Mouse (Mus musculus) limb, embryonic 15.5 days (tissue): ENCODE measurements around the gene Hectd2. TPM values are rescaled to one million over a fixed set of nuclear protein-coding genes. Genes with fewer than 3 reads are reported as not detected.

Source experiments
- ATAC-seq: fragments of 200-750 bp; cut with Nextera tagmentation; 2 replicates; pipeline ENCODE4 v1.8.0; 2017; ENCODE audit warnings: low read depth, moderate TSS enrichment; ENCODE audit not compliant: insufficient number of reproducible peaks, low FRiP score, low TSS enrichment
- H3K27ac ChIP-seq: fragments of 300-500 bp; sonication (generic); 2 replicates; pipeline ENCODE4 v1.5.1; 2015; ENCODE audit warnings: moderate library complexity, mild to moderate bottlenecking, inconsistent platforms
- H3K27me3 ChIP-seq: fragments of 300-500 bp; sonication (generic); 2 replicates; pipeline ENCODE4 v1.6.1; 2015; ENCODE audit warnings: inconsistent platforms
- H3K36me3 ChIP-seq: fragments of 300-500 bp; sonication (generic); 2 replicates; pipeline ENCODE4 v1.6.1; 2015; ENCODE audit warnings: inconsistent platforms
- H3K4me1 ChIP-seq: fragments of 300-500 bp; sonication (generic); 2 replicates; pipeline ENCODE4 v1.6.1; 2015; ENCODE audit warnings: inconsistent platforms
- H3K4me2 ChIP-seq: fragments of 300-500 bp; sonication (generic); 2 replicates; pipeline ENCODE4 v1.6.1; 2015; ENCODE audit warnings: mild to moderate bottlenecking, inconsistent platforms
- H3K4me3 ChIP-seq: fragments of 300-500 bp; sonication (generic); 2 replicates; pipeline ENCODE4 v1.5.1; 2015; ENCODE audit warnings: mild to moderate bottlenecking, inconsistent platforms
- H3K9ac ChIP-seq: fragments of 300-500 bp; sonication (generic); 2 replicates; pipeline ENCODE4 v1.6.1; 2015; ENCODE audit warnings: inconsistent platforms
- H3K9me3 ChIP-seq: fragments of 300-500 bp; sonication (generic); 2 replicates; pipeline ENCODE4 v1.6.1; 2016; ENCODE audit warnings: inconsistent platforms
- WGBS: fragments of 180-500 bp; shearing (Covaris S2); methylation state at CpG from one replicate; pipeline ENCODE4 v1.1.7; 2015; 5-methylcytosine and 5-hydroxymethylcytosine counted together
- polyA plus RNA-seq: library from polyadenylated mRNA; unstranded; fragments of >200 nt; fragmentation: Nextera tagmentation; extraction: Ambion mirVana; gene quantifications from 2 replicates; pipeline ENCODE4 v1.2.1, GENCODE M21; 2015

Gene Hectd2
- polyA plus RNA-seq, result 3.6 and 4.5 TPM in 2 replicates

- peak within 1 kb of the TSS; percentile 91 for H3K4me2 ChIP-seq
- peak; percentile 76 for ATAC-seq
Measured at GRCm38 (mm10) chr19:36554046-36554784, at the start of gene Hectd2. Hectd2 (plus strand) TSS chr19:36554639.

DNA sequence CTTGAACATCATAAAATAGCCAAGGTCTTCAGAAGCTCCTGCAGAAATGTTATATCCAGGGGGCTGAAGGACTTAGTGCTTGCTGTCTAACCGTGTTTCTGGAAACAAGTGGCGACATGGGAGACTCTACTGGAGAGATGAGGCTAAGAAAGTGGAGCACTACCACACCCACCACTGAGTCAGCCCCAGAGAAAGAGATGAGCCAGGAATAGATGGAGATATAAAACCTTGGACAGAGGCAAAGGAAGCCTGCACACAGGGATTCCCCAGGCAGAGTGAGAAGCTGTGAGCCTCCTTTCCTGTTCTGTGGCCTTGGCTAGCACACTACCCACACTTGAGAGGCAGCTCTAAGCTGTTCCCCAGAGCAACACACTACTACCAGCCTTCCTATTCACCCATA is 49.7 kb upstream of the Hectd2 start:
- Histone ChIP-seq H3K4me3 (no peak overlapping the region), H3K27me3 (no peaks in the 10 kb centered on the region), H3K4me2 (no peak overlapping the region), H3K9me3 (no peaks in the 10 kb centered on the region), H3K36me3 (no peaks in the 10 kb centered on the region), H3K4me1 (no peaks in the 10 kb centered on the region), H3K27ac (no peak overlapping the region), H3K9ac (no peak overlapping the region)
- 91% methylated on average over 2 of the region's 2 CpGs for WGBS
- no peak for ATAC-seq

More at GRCm38 (mm10) chr19:36554046-36554784, at the start of gene Hectd2:
- Histone ChIP-seq H3K27me3 (no peaks in the 10 kb centered on the region), H3K9me3 (no peaks in the 10 kb centered on the region), H3K4me1 (no peaks in the 10 kb centered on the region), H3K36me3 (no peaks in the 10 kb centered on the region), H3K9ac (peak within 1 kb of the TSS; percentile 92), H3K4me3 (peak within 1 kb of the TSS; percentile 80), H3K27ac (peak within 1 kb of the TSS; percentile 83)
- WGBS, result under 1% methylated on average over 63 of the region's 92 CpGs

DNA sequence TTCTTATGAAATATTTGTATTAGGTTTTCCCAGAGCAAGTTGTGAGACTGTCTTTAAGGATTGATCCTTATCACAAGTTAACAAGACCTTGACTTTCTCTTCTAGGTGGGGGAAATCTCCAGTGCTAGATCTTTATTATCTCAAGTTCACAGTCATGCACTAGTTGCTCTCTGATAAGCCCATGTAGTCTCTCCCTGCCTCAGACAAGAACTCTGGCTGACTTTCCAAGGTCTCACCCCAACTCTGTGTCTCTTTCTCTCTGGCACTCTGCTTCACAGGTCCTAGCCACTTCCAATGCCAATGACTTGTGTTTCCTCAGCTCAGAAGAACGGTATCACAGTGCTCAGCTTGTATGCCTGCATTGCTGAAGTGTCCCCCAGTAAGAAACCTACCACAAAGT is 43.1 kb upstream of the Hectd2 start:
- H3K4me1 ChIP-seq, result no peaks in the 10 kb centered on the region
- no peak overlapping the region for H3K27ac ChIP-seq
- H3K27me3 ChIP-seq, result no peaks in the 10 kb centered on the region
- ATAC-seq, result no peak
- no peak overlapping the region for H3K4me3 ChIP-seq
- no peak overlapping the region for H3K4me2 ChIP-seq
- no peaks in the 10 kb centered on the region for H3K36me3 ChIP-seq
- no peak overlapping the region for H3K9ac ChIP-seq
- 79% methylated on average over 1 of the region's 1 CpGs for WGBS
- no peaks in the 10 kb centered on the region for H3K9me3 ChIP-seq

DNA sequence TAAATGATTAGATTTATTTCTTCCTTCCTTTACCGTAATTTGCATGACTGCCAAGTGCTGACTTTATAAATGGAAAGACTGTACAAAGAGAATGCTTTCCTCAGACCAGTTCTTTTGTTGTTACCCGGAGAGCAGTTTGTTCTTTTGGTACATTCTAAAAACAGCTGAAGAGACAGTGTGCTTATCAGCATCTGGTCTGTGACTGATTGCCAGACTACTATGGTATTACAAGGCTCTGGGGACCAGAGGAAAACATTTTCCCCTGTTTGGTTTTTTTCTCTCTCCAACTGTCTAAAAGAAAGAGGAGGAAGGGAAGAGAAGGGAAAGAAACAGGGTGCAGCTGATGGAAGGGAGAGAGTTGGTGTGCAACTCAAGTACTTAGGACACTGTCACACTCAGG is 36.0 kb upstream of the Hectd2 start:
- Histone ChIP-seq H3K4me1 (no peaks in the 10 kb centered on the region), H3K9me3 (no peaks in the 10 kb centered on the region), H3K9ac (no peak overlapping the region), H3K4me2 (no peak overlapping the region), H3K27ac (no peak overlapping the region), H3K4me3 (no peak overlapping the region), H3K27me3 (no peaks in the 10 kb centered on the region), H3K36me3 (no peaks in the 10 kb centered on the region)
- ATAC-seq, result no peak
- WGBS, result 54% methylated on average over 2 of the region's 2 CpGs

DNA sequence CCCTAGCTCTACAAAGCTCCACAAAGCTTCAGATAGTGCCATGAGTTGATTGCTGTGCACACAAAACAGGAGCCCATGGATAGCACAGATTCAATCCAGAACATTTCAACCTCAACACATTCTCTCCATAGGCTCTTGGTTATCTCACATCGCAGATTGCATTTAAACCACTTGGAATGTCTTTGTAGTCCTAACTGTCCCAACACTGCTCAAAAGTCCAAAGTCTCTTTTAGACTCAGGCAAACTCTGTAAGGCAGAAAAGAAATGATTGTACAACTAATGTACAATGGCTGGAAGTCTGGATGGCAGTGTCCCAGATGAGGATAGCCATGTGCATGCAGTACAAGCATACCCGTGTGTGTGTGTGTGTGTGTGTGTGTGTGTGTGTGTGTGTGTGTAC is 32.9 kb upstream of the Hectd2 start:
- Histone ChIP-seq H3K27me3 (no peaks in the 10 kb centered on the region), H3K9ac (no peak overlapping the region), H3K27ac (no peak overlapping the region), H3K36me3 (no peaks in the 10 kb centered on the region), H3K9me3 (no peaks in the 10 kb centered on the region), H3K4me2 (no peak overlapping the region), H3K4me3 (no peak overlapping the region), H3K4me1 (no peaks in the 10 kb centered on the region)
- 89% methylated on average over 2 of the region's 2 CpGs for WGBS
- no peak for ATAC-seq

- Histone ChIP-seq H3K9ac (no peak overlapping the region), H3K27ac (no peak overlapping the region), H3K9me3 (no peaks in the 10 kb centered on the region), H3K4me3 (no peak overlapping the region), H3K36me3 (no peaks in the 10 kb centered on the region), H3K27me3 (no peaks in the 10 kb centered on the region), H3K4me1 (no peaks in the 10 kb centered on the region), H3K4me2 (no peak overlapping the region)
- 48% methylated on average over 3 of the region's 3 CpGs for WGBS
- ATAC-seq, result no peak
Measured at GRCm38 (mm10) chr19:36522558-36523195, 31.8 kb upstream of the Hectd2 start.

- Histone ChIP-seq H3K36me3 (no peaks in the 10 kb centered on the region), H3K4me1 (no peaks in the 10 kb centered on the region), H3K27ac (no peak overlapping the region), H3K4me2 (no peak overlapping the region), H3K4me3 (no peak overlapping the region), H3K27me3 (no peaks in the 10 kb centered on the region), H3K9ac (no peak overlapping the region), H3K9me3 (no peaks in the 10 kb centered on the region)
- no peak for ATAC-seq
Measured at GRCm38 (mm10) chr19:36525071-36525470, 29.4 kb upstream of the Hectd2 start.

- no peak overlapping the region for H3K9ac ChIP-seq
- ATAC-seq, result no peak
- peaks cover 14% of the 10 kb centered on the region for H3K4me1 ChIP-seq
- H3K4me2 ChIP-seq, result no peak overlapping the region
- H3K27ac ChIP-seq, result no peak overlapping the region
- 0 out of 2 replicates have a peak, but pooled peaks cover 4% of the 10 kb centered on the region for H3K27me3 ChIP-seq
- no peaks in the 10 kb centered on the region for H3K36me3 ChIP-seq
- 67% methylated on average over 5 of the region's 5 CpGs for WGBS
- no peaks in the 10 kb centered on the region for H3K9me3 ChIP-seq
- H3K4me3 ChIP-seq, result no peak overlapping the region
Measured at GRCm38 (mm10) chr19:36533082-36533481, 21.4 kb upstream of the Hectd2 start.

- 35% methylated on average over 17 of the region's 17 CpGs for WGBS
- H3K4me3 ChIP-seq, result peak overlapping the region; percentile 20
- no peak overlapping the region for H3K9ac ChIP-seq
- H3K27me3 ChIP-seq, result 0 out of 2 replicates have a peak, but pooled peaks cover 5% of the 10 kb centered on the region
- H3K27ac ChIP-seq, result 0 out of 2 replicates have a peak overlapping the region, but pooled peaks have one; percentile 17
- peak overlapping the region; percentile 39 for H3K4me2 ChIP-seq
- peaks cover 14% of the 10 kb centered on the region for H3K4me1 ChIP-seq
- no peaks in the 10 kb centered on the region for H3K9me3 ChIP-seq
- no peaks in the 10 kb centered on the region for H3K36me3 ChIP-seq
- no peak for ATAC-seq
Measured at GRCm38 (mm10) chr19:36534011-36534765, 20.3 kb upstream of the Hectd2 start.

GRCm38 (mm10) chr19:36534766-36535140 is 19.7 kb upstream of the Hectd2 start:
- Histone ChIP-seq H3K9me3 (no peaks in the 10 kb centered on the region), H3K27ac (0 out of 2 replicates have a peak overlapping the region, but pooled peaks have one; percentile 43), H3K4me3 (peak overlapping the region; percentile 20), H3K27me3 (0 out of 2 replicates have a peak, but pooled peaks cover 5% of the 10 kb centered on the region), H3K36me3 (no peaks in the 10 kb centered on the region), H3K9ac (no peak overlapping the region), H3K4me2 (peak overlapping the region; percentile 39), H3K4me1 (peaks cover 14% of the 10 kb centered on the region)
- WGBS, result 20% methylated on average over 8 of the region's 8 CpGs
- ATAC-seq, result no peak

DNA sequence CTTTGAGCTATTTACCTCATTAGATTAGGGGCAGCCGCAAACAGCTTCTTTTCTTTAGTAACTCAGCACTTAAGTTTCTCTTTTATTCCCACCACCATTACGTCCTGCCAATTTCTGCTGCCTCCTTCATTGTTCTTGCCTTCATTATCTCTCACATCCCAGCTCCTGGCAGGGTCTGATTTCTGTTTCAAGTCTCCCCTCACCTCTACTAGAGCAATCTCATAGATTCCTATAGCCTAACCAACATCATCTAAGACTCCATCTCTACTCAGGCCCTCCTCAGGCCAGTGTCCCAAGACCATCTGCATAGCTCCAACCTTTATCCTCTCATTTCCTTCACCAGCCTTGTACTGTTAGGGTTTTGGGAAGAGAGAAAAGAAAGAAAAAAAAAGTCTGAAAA is 19.3 kb upstream of the Hectd2 start:
- Histone ChIP-seq H3K27me3 (0 out of 2 replicates have a peak, but pooled peaks cover 5% of the 10 kb centered on the region), H3K9me3 (no peaks in the 10 kb centered on the region), H3K9ac (no peak overlapping the region), H3K4me1 (peaks cover 14% of the 10 kb centered on the region), H3K36me3 (no peaks in the 10 kb centered on the region), H3K4me3 (no peak overlapping the region), H3K4me2 (peak overlapping the region; percentile 39), H3K27ac (0 out of 2 replicates have a peak overlapping the region, but pooled peaks have one; percentile 43)
- WGBS, result 47% methylated on average over 2 of the region's 2 CpGs
- ATAC-seq, result no peak

GRCm38 (mm10) chr19:36535878-36536277 is 18.6 kb upstream of the Hectd2 start:
- H3K4me3 ChIP-seq, result no peak overlapping the region
- no peaks in the 10 kb centered on the region for H3K36me3 ChIP-seq
- H3K4me1 ChIP-seq, result peaks cover 14% of the 10 kb centered on the region
- 52% methylated on average over 6 of the region's 6 CpGs for WGBS
- no peak overlapping the region for H3K27ac ChIP-seq
- H3K9me3 ChIP-seq, result no peaks in the 10 kb centered on the region
- H3K9ac ChIP-seq, result no peak overlapping the region
- 0 out of 2 replicates have a peak, but pooled peaks cover 5% of the 10 kb centered on the region for H3K27me3 ChIP-seq
- no peak for ATAC-seq
- H3K4me2 ChIP-seq, result no peak overlapping the region
